Mouse (Mus musculus): ENCODE measurements around the gene Lce1a2. TPM values are rescaled to one million over a fixed set of nuclear protein-coding genes. Genes with fewer than 3 reads are reported as not detected.

The Lce1a2 gene
- polyA plus RNA-seq, 1 experiment from 2014 or later: not detected

Other genes with a start within 250 kb of the Lce1a2 start
- gene Gm9774, start 240.9 kb downstream of the Lce1a2 start, polyA plus RNA-seq (2014; fragmentation: Nextera tagmentation; extraction: Ambion mirVana): 5.2 and 5.9 TPM in 2 replicates
- not detected in 2 replicates for gene Sprr2k, start 237.7 kb downstream of the Lce1a2 start, polyA plus RNA-seq (2014; fragmentation: Nextera tagmentation; extraction: Ambion mirVana)
- gene Sprr1b, start 231.5 kb downstream of the Lce1a2 start, polyA plus RNA-seq (2014; fragmentation: Nextera tagmentation; extraction: Ambion mirVana): not detected in 2 replicates
- not detected in 2 replicates for gene Sprr3, start 211.6 kb downstream of the Lce1a2 start, polyA plus RNA-seq (2014; fragmentation: Nextera tagmentation; extraction: Ambion mirVana)
- gene Sprr1a, start 184.4 kb downstream of the Lce1a2 start, polyA plus RNA-seq (2014; fragmentation: Nextera tagmentation; extraction: Ambion mirVana): 0.78 TPM in 1 of 2 replicates, not detected in the other
- gene Sprr4, start 169.8 kb downstream of the Lce1a2 start, polyA plus RNA-seq (2014; fragmentation: Nextera tagmentation; extraction: Ambion mirVana): not detected in 2 replicates
- not detected in 2 replicates for gene 2310046K23Rik, start 135.8 kb downstream of the Lce1a2 start, polyA plus RNA-seq (2014; fragmentation: Nextera tagmentation; extraction: Ambion mirVana)
- gene Ivl, start 96.6 kb downstream of the Lce1a2 start, polyA plus RNA-seq (2014; fragmentation: Nextera tagmentation; extraction: Ambion mirVana): not detected in 2 replicates
- gene Smcp, start 81.3 kb downstream of the Lce1a2 start, polyA plus RNA-seq (2014; fragmentation: Nextera tagmentation; extraction: Ambion mirVana): not detected in 2 replicates
- gene 2210017I01Rik, start 62.8 kb downstream of the Lce1a2 start, polyA plus RNA-seq (2014; fragmentation: Nextera tagmentation; extraction: Ambion mirVana): not detected in 2 replicates
- not detected in 2 replicates for gene Lce6a, start 48.7 kb downstream of the Lce1a2 start, polyA plus RNA-seq (2014; fragmentation: Nextera tagmentation; extraction: Ambion mirVana)
- not detected in 2 replicates for gene Lce1a1, start 22.0 kb downstream of the Lce1a2 start, polyA plus RNA-seq (2014; fragmentation: Nextera tagmentation; extraction: Ambion mirVana)
- not detected in 2 replicates for gene Lce1b, start 13.4 kb downstream of the Lce1a2 start, polyA plus RNA-seq (2014; fragmentation: Nextera tagmentation; extraction: Ambion mirVana)
- gene Lce1c, start 8.9 kb upstream of the Lce1a2 start, polyA plus RNA-seq (2014; fragmentation: Nextera tagmentation; extraction: Ambion mirVana): not detected in 2 replicates
- not detected in 2 replicates for gene Lce1d, start 16.9 kb upstream of the Lce1a2 start, polyA plus RNA-seq (2014; fragmentation: Nextera tagmentation; extraction: Ambion mirVana)
- not detected in 2 replicates for gene Lce1e, start 38.8 kb upstream of the Lce1a2 start, polyA plus RNA-seq (2014; fragmentation: Nextera tagmentation; extraction: Ambion mirVana)
- not detected in 2 replicates for gene Lce1f, start 50.0 kb upstream of the Lce1a2 start, polyA plus RNA-seq (2014; fragmentation: Nextera tagmentation; extraction: Ambion mirVana)
- not detected in 2 replicates for gene Gm38119, start 68.8 kb upstream of the Lce1a2 start, polyA plus RNA-seq (2014; fragmentation: Nextera tagmentation; extraction: Ambion mirVana)
- gene Lce1g, start 82.0 kb upstream of the Lce1a2 start, polyA plus RNA-seq (2014; fragmentation: Nextera tagmentation; extraction: Ambion mirVana): not detected in 2 replicates
- not detected in 2 replicates for gene Lce1h, start 94.8 kb upstream of the Lce1a2 start, polyA plus RNA-seq (2014; fragmentation: Nextera tagmentation; extraction: Ambion mirVana)
- not detected in 2 replicates for gene Lce1i, start 108.6 kb upstream of the Lce1a2 start, polyA plus RNA-seq (2014; fragmentation: Nextera tagmentation; extraction: Ambion mirVana)
- gene Lce1j, start 120.2 kb upstream of the Lce1a2 start, polyA plus RNA-seq (2014; fragmentation: Nextera tagmentation; extraction: Ambion mirVana): not detected in 2 replicates
- gene Lce1k, start 137.6 kb upstream of the Lce1a2 start, polyA plus RNA-seq (2014; fragmentation: Nextera tagmentation; extraction: Ambion mirVana): not detected in 2 replicates
- gene Kprp, start 156.9 kb upstream of the Lce1a2 start, polyA plus RNA-seq (2014; fragmentation: Nextera tagmentation; extraction: Ambion mirVana): not detected in 2 replicates
- not detected in 2 replicates for gene Lce1l, start 181.0 kb upstream of the Lce1a2 start, polyA plus RNA-seq (2014; fragmentation: Nextera tagmentation; extraction: Ambion mirVana)
- not detected in 2 replicates for gene 2310050C09Rik, start 199.9 kb upstream of the Lce1a2 start, polyA plus RNA-seq (2014; fragmentation: Nextera tagmentation; extraction: Ambion mirVana)